In the genomic region with DNA sequence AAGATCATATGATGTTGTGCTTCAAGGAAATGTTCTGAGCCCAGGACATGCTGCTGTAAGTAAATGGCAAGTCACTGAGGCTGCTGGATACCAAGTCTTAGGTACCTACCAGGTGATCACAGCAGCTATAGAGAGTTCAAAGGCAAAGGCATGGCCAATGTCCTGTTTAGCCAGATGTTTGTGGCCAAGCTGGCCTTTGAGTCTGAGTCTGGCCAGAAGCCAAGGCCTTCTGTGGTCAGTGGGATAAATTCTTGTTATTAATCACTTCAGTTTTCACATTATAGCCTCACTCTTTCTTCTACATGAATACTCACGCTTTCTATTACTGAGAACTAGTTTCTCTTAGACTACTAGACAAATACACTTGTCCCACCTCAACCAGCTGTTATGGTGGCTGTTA, we compare ENCODE assay signal across 16 mouse cellular contexts.
"Had no signal": no experiment of that assay in that cellular context is flagged by ENCODE, and none has a peak within 500 bp of the region (broad histone marks: within the 10 kb centered on the region; RNA-seq: fewer than 3 reads in every experiment).

No protein-coding gene starts in this region.

- H3K4me3 ChIP-seq: layer of hippocampus, adult 2 months; left cerebral cortex, adult 2 months; liver, embryonic 13.5 days; midbrain, embryonic 12.5 days; midbrain, embryonic 15.5 days; stomach, embryonic 15.5 days had no signal

- H3K9ac ChIP-seq: liver, embryonic 13.5 days; midbrain, embryonic 12.5 days; midbrain, embryonic 15.5 days; stomach, embryonic 15.5 days had no signal

- H3K36me3 ChIP-seq: liver, embryonic 13.5 days; midbrain, embryonic 12.5 days; midbrain, embryonic 15.5 days; stomach, embryonic 15.5 days had no signal

- DNase-seq: kidney, adult 18-20 months; kidney, adult 9 months; layer of hippocampus, adult 9-11 months; liver, embryonic 13.5 days; lung, adult 2 months; right cerebral cortex, adult 18-20 months; right cerebral cortex, postnatal 14 days; spleen, adult 18-20 months; thymus, postnatal 36 days had no signal

- ATAC-seq: midbrain, embryonic 15.5 days had no signal

- H3K27me3 ChIP-seq: liver, embryonic 13.5 days; midbrain, embryonic 12.5 days; midbrain, embryonic 15.5 days; stomach, embryonic 15.5 days had no signal

- H3K4me1 ChIP-seq: liver, embryonic 13.5 days; midbrain, embryonic 12.5 days; midbrain, embryonic 15.5 days; stomach, embryonic 15.5 days had no signal

- H3K9me3 ChIP-seq: liver, embryonic 13.5 days; midbrain, embryonic 12.5 days; midbrain, embryonic 15.5 days; stomach, embryonic 15.5 days had no signal

- H3K4me2 ChIP-seq: liver, embryonic 13.5 days; midbrain, embryonic 12.5 days; midbrain, embryonic 15.5 days; stomach, embryonic 15.5 days had no signal

- H3K27ac ChIP-seq: kidney, postnatal 0 days; layer of hippocampus, adult 2 months; left cerebral cortex, adult 2 months; liver, embryonic 13.5 days; macrophage; midbrain, embryonic 12.5 days; midbrain, embryonic 15.5 days; stomach, embryonic 15.5 days had no signal
